Mouse (Mus musculus) forebrain, embryonic 15.5 days (tissue): ENCODE data around the gene Rdh16f1. TPM values are rescaled to one million over a fixed set of nuclear protein-coding genes. Genes with fewer than 3 reads are reported as not detected.

ENCODE experiments used
- ATAC-seq: fragments of 200-750 bp; cut with Nextera tagmentation; replicated peaks from 2 replicates; pipeline ENCODE4 v1.8.0; 2017; ENCODE audit warnings: mild to moderate bottlenecking, moderate TSS enrichment, moderate library complexity
- H3K27ac ChIP-seq: fragments of 300-500 bp; sonication (generic); replicated peaks from 2 replicates; pipeline ENCODE4 v1.5.1; 2015; ENCODE audit warnings: mild to moderate bottlenecking, inconsistent platforms
- H3K27me3 ChIP-seq: fragments of 300-500 bp; sonication (generic); 2 replicates; pipeline ENCODE4 v1.6.1; 2015; ENCODE audit warnings: inconsistent platforms
- H3K36me3 ChIP-seq: fragments of 300-500 bp; sonication (generic); 2 replicates; pipeline ENCODE4 v1.6.1; 2015; ENCODE audit warnings: mild to moderate bottlenecking, inconsistent platforms
- H3K4me1 ChIP-seq: fragments of 300-500 bp; sonication (generic); 2 replicates; pipeline ENCODE4 v1.6.1; 2015; ENCODE audit warnings: inconsistent platforms
- H3K4me2 ChIP-seq: fragments of 300-500 bp; sonication (generic); replicated peaks from 2 replicates; pipeline ENCODE4 v1.6.1; 2015; ENCODE audit warnings: mild to moderate bottlenecking, inconsistent platforms
- H3K4me3 ChIP-seq: fragments of 300-500 bp; sonication (generic); 2 replicates; pipeline ENCODE4 v1.5.1; 2015; ENCODE audit warnings: mild to moderate bottlenecking, inconsistent platforms
- H3K9ac ChIP-seq: fragments of 300-500 bp; sonication (generic); replicated peaks from 2 replicates; pipeline ENCODE4 v1.6.1; 2015; ENCODE audit warnings: mild to moderate bottlenecking, inconsistent platforms
- H3K9me3 ChIP-seq: fragments of 300-500 bp; sonication (generic); 2 replicates; pipeline ENCODE4 v1.6.1; 2016; ENCODE audit warnings: inconsistent platforms
- WGBS: fragments of 180-500 bp; shearing (Covaris S2); methylation state at CpG from one replicate; pipeline ENCODE4 v1.1.7; 2015; ENCODE audit warnings: mixed read lengths; 5-methylcytosine and 5-hydroxymethylcytosine counted together
- polyA plus RNA-seq: library from polyadenylated mRNA; unstranded; fragments of >200 nt; fragmentation: Nextera tagmentation; extraction: Ambion mirVana; gene quantifications from 2 replicates; pipeline ENCODE4 v1.2.1, GENCODE M21; 2015

Rdh16f1 gene
- polyA plus RNA-seq: not detected in 2 replicates

GRCm38 (mm10) chr10:127759181-127760110, at the start of gene Rdh16f1, which contains the start of gene Rdh1:
Gene Rdh16f1 (plus strand): TSS chr10:127759787.
Gene Rdh1 (plus strand): TSS chr10:127759721.
- no peak within 1 kb of the TSS for H3K27ac ChIP-seq
- no peaks in the 10 kb centered on the region for H3K9me3 ChIP-seq
- H3K4me1 ChIP-seq: no peaks in the 10 kb centered on the region
- ATAC-seq: no peak
- H3K36me3 ChIP-seq: no peaks in the 10 kb centered on the region
- WGBS: 75% methylated on average over 9 of the region's 9 CpGs
- H3K4me3 ChIP-seq: no peak within 1 kb of the TSS
- no peak within 1 kb of the TSS for H3K4me2 ChIP-seq
- no peaks in the 10 kb centered on the region for H3K27me3 ChIP-seq
- no peak within 1 kb of the TSS for H3K9ac ChIP-seq

- H3K27ac ChIP-seq: no peak overlapping the region
- H3K9me3 ChIP-seq: no peaks in the 10 kb centered on the region
- no peaks in the 10 kb centered on the region for H3K27me3 ChIP-seq
- H3K36me3 ChIP-seq: no peaks in the 10 kb centered on the region
- WGBS: 83% methylated on average over 13 of the region's 13 CpGs
- H3K4me2 ChIP-seq: no peak overlapping the region
- no peaks in the 10 kb centered on the region for H3K4me1 ChIP-seq
- H3K9ac ChIP-seq: no peak overlapping the region
- ATAC-seq: no peak
- no peak overlapping the region for H3K4me3 ChIP-seq
Observed at GRCm38 (mm10) chr10:127710331-127710730, 49.3 kb upstream of the Rdh16f1 start.

- Histone ChIP-seq H3K4me3 (no peak overlapping the region), H3K36me3 (no peaks in the 10 kb centered on the region), H3K4me2 (no peak overlapping the region), H3K27ac (no peak overlapping the region), H3K9me3 (no peaks in the 10 kb centered on the region), H3K9ac (no peak overlapping the region), H3K4me1 (no peaks in the 10 kb centered on the region), H3K27me3 (no peaks in the 10 kb centered on the region)
- ATAC-seq: peak; percentile 29; the same call in 1 of the 2 replicates
- WGBS: 71% methylated on average over 6 of the region's 6 CpGs
Observed at GRCm38 (mm10) chr10:127712736-127713135, 46.9 kb upstream of the Rdh16f1 start.

- ATAC-seq: no peak
- WGBS: 16% methylated on average over 20 of the region's 20 CpGs
- Histone ChIP-seq H3K36me3 (no peaks in the 10 kb centered on the region), H3K27me3 (no peaks in the 10 kb centered on the region; the same call in 1 of the 2 replicates), H3K9me3 (no peaks in the 10 kb centered on the region), H3K4me3 (no peak overlapping the region), H3K9ac (0 out of 2 replicates have a peak overlapping the region, but pooled peaks have one; percentile 16), H3K4me1 (peaks cover 12% of the 10 kb centered on the region), H3K4me2 (peak overlapping the region; percentile 29), H3K27ac (no peak overlapping the region)
Observed at GRCm38 (mm10) chr10:127721671-127722418, 37.7 kb upstream of the Rdh16f1 start.

- WGBS: 76% methylated on average over 3 of the region's 3 CpGs
Observed at GRCm38 (mm10) chr10:127724178-127724577, 35.4 kb upstream of the Rdh16f1 start, which contains the start of gene Tac2. Gene Tac2 (plus strand): TSS chr10:127724478.

GRCm38 (mm10) chr10:127725136-127725535, 34.5 kb upstream of the Rdh16f1 start:
- WGBS: 92% methylated on average over 4 of the region's 4 CpGs
- Histone ChIP-seq H3K9me3 (no peaks in the 10 kb centered on the region), H3K4me1 (peaks cover 16% of the 10 kb centered on the region), H3K27me3 (no peaks in the 10 kb centered on the region; the same call in 1 of the 2 replicates), H3K4me2 (no peak overlapping the region), H3K36me3 (no peaks in the 10 kb centered on the region), H3K27ac (no peak overlapping the region), H3K4me3 (no peak overlapping the region), H3K9ac (no peak overlapping the region)
- ATAC-seq: no peak

More at GRCm38 (mm10) chr10:127724178-127724577, 35.4 kb upstream of the Rdh16f1 start, which contains the start of gene Tac2:
- Histone ChIP-seq H3K4me2 (no peak within 1 kb of the TSS), H3K9ac (no peak within 1 kb of the TSS), H3K27ac (no peak within 1 kb of the TSS), H3K9me3 (no peaks in the 10 kb centered on the region), H3K4me1 (peaks cover 16% of the 10 kb centered on the region), H3K36me3 (no peaks in the 10 kb centered on the region), H3K4me3 (no peak within 1 kb of the TSS), H3K27me3 (no peaks in the 10 kb centered on the region; the same call in 1 of the 2 replicates)
- no peak for ATAC-seq

- H3K4me3 ChIP-seq: no peak overlapping the region
- H3K9ac ChIP-seq: no peak overlapping the region
- H3K27ac ChIP-seq: no peak overlapping the region
- ATAC-seq: no peak
- 0 out of 2 replicates have a peak, but pooled peaks cover under 1% of the 10 kb centered on the region for H3K27me3 ChIP-seq
- H3K4me1 ChIP-seq: peaks cover 15% of the 10 kb centered on the region
- H3K4me2 ChIP-seq: no peak overlapping the region
- 69% methylated on average over 8 of the region's 8 CpGs for WGBS
- H3K36me3 ChIP-seq: no peaks in the 10 kb centered on the region
- no peaks in the 10 kb centered on the region for H3K9me3 ChIP-seq
Observed at GRCm38 (mm10) chr10:127728437-127728836, 31.1 kb upstream of the Rdh16f1 start.

GRCm38 (mm10) chr10:127730285-127730932, 29.2 kb upstream of the Rdh16f1 start:
- Histone ChIP-seq H3K9ac (no peak overlapping the region), H3K4me3 (no peak overlapping the region), H3K27me3 (peaks cover 11% of the 10 kb centered on the region; the same call in 1 of the 2 replicates), H3K4me2 (no peak overlapping the region), H3K9me3 (no peaks in the 10 kb centered on the region), H3K4me1 (peaks cover 15% of the 10 kb centered on the region), H3K36me3 (no peaks in the 10 kb centered on the region), H3K27ac (no peak overlapping the region)
- 42% methylated on average over 11 of the region's 11 CpGs for WGBS
- ATAC-seq: no peak

GRCm38 (mm10) chr10:127730933-127731310, 28.7 kb upstream of the Rdh16f1 start:
- peaks cover 11% of the 10 kb centered on the region; the same call in 1 of the 2 replicates for H3K27me3 ChIP-seq
- H3K9ac ChIP-seq: no peak overlapping the region
- no peak overlapping the region for H3K27ac ChIP-seq
- no peak for ATAC-seq
- H3K9me3 ChIP-seq: no peaks in the 10 kb centered on the region
- no peaks in the 10 kb centered on the region for H3K36me3 ChIP-seq
- 8% methylated on average over 9 of the region's 9 CpGs for WGBS
- H3K4me3 ChIP-seq: no peak overlapping the region
- no peak overlapping the region for H3K4me2 ChIP-seq
- H3K4me1 ChIP-seq: peaks cover 15% of the 10 kb centered on the region

- no peaks in the 10 kb centered on the region for H3K36me3 ChIP-seq
- peaks cover 11% of the 10 kb centered on the region; the same call in 1 of the 2 replicates for H3K27me3 ChIP-seq
- no peak for ATAC-seq
- no peak overlapping the region for H3K27ac ChIP-seq
- H3K4me2 ChIP-seq: no peak overlapping the region
- WGBS: 30% methylated on average over 5 of the region's 5 CpGs
- H3K4me1 ChIP-seq: peaks cover 15% of the 10 kb centered on the region
- H3K9me3 ChIP-seq: no peaks in the 10 kb centered on the region
- H3K9ac ChIP-seq: no peak overlapping the region
- no peak overlapping the region for H3K4me3 ChIP-seq
Observed at GRCm38 (mm10) chr10:127731397-127731796, 28.2 kb upstream of the Rdh16f1 start.

GRCm38 (mm10) chr10:127734434-127734833, 25.2 kb upstream of the Rdh16f1 start:
- Histone ChIP-seq H3K27ac (no peak overlapping the region), H3K27me3 (peaks cover 11% of the 10 kb centered on the region; the same call in 1 of the 2 replicates), H3K9me3 (no peaks in the 10 kb centered on the region), H3K4me2 (no peak overlapping the region), H3K4me3 (no peak overlapping the region), H3K9ac (no peak overlapping the region), H3K4me1 (peaks cover 19% of the 10 kb centered on the region), H3K36me3 (no peaks in the 10 kb centered on the region)
- 53% methylated on average over 5 of the region's 5 CpGs for WGBS
- ATAC-seq: no peak
